Comparison of ENCODE assay signal across 8 mouse cellular contexts in genomic region chr11:97988530-97989096, GRCm38 (mm10). TPM values are rescaled to one million over a fixed set of nuclear protein-coding genes. Genes with fewer than 3 reads are reported as not detected.
DNase-seq lines count a peak whose midpoint lies in the region; ATAC-seq lines count a peak whose summit lies in the region.

No protein-coding gene starts in this region.

- H3K9ac ChIP-seq in intestine, embryonic 15.5 days: peak overlapping the region; percentile 80

- intact Hi-C loops in gastrocnemius, postnatal 36 days (cut with DNase I): loop anchor here (2.0 kb wide), 1 partner anchor 192 kb away; no protein-coding TSS in a partner anchor
- intact Hi-C loops in left cerebral cortex, postnatal 25 days (cut with DNase I): loop anchor here (2.0 kb wide), 1 partner anchor 190 kb away; the partner anchor contains the start of gene Lasp1

- under 1% methylated on average over 26 of the region's 26 CpGs for WGBS in intestine, embryonic 15.5 days

- no peaks in the 10 kb centered on the region for H3K36me3 ChIP-seq in intestine, embryonic 15.5 days

- peaks cover 21% of the 10 kb centered on the region for H3K27me3 ChIP-seq in intestine, embryonic 15.5 days (replicated peaks)

- peak overlapping the region; percentile 86 for H3K27ac ChIP-seq in intestine, embryonic 15.5 days

- H3K4me1 ChIP-seq in intestine, embryonic 15.5 days (replicated peaks): peaks cover 15% of the 10 kb centered on the region; the same call in 1 of the 2 replicates

- H3K9me3 ChIP-seq in intestine, embryonic 15.5 days: no peaks in the 10 kb centered on the region

- peak; percentile 89 for ATAC-seq in intestine, embryonic 15.5 days

- H3K4me2 ChIP-seq in intestine, embryonic 15.5 days (replicated peaks): peak overlapping the region; percentile 75

- peak overlapping the region; percentile 70 for H3K4me3 ChIP-seq in intestine, embryonic 15.5 days (replicated peaks)

- DNase-seq in adrenal gland, postnatal 10 days: peak; percentile 92
- DNase-seq in embryo, embryonic 11.5 days (ENCODE audit: low read depth, low spot score): peak; percentile 80
- DNase-seq in gastrocnemius, postnatal 36 days: peak; percentile 85 to 89
- DNase-seq in left cerebral cortex, postnatal 25 days (ENCODE audit: low spot score in 2 of 2): peak; percentile 87 to 95
- peak; percentile 88 for DNase-seq in mesoderm, embryonic 11.5 days (ENCODE audit: low read depth, low spot score)
- peak; percentile 83 for DNase-seq in right cerebral cortex, postnatal 25 days
- peak; percentile 90 for DNase-seq in yolk sac, embryonic 10.5 days (ENCODE audit: low spot score)

RNA-seq across cellular contexts. Expression of gene Plxdc1, which starts 2.4 kb away (rescaled TPM):
- 1 to 10 TPM; 3.4 to 7.2 TPM for total RNA-seq in adrenal gland, postnatal 10 days (2021)
- 1 to 10 TPM; 2.8 to 3.7 TPM for total RNA-seq in gastrocnemius, postnatal 36 days (2021)
- polyA plus RNA-seq in intestine, embryonic 15.5 days (2015; fragmentation: Nextera tagmentation; extraction: Ambion mirVana): 0.47 and 0.49 TPM in 2 replicates
- total RNA-seq in left cerebral cortex, postnatal 25 days (2021): 10 to 100 TPM; 22.0 to 22.4 TPM

RNA-seq across cellular contexts. Expression of gene Arl5c, which starts 7.4 kb away (rescaled TPM):
- total RNA-seq in adrenal gland, postnatal 10 days (2021): 1 to 10 TPM; 3.1 to 3.8 TPM
- under 1 TPM; 0.32 to 0.79 TPM for total RNA-seq in gastrocnemius, postnatal 36 days (2021)
- 7.6 and 11.8 TPM in 2 replicates for polyA plus RNA-seq in intestine, embryonic 15.5 days (2015; fragmentation: Nextera tagmentation; extraction: Ambion mirVana)
- 1 to 10 TPM in 1 of 2 experiments, under 1 TPM in 1; 0.89 to 1.7 TPM for total RNA-seq in left cerebral cortex, postnatal 25 days (2021)

RNA-seq across cellular contexts. Expression of gene Cacnb1, which starts 34.2 kb away (rescaled TPM):
- total RNA-seq in adrenal gland, postnatal 10 days (2021): 10 to 100 TPM; 11.7 to 29.3 TPM
- 100 to 1,000 TPM; 215 to 243 TPM for total RNA-seq in gastrocnemius, postnatal 36 days (2021)
- 6.5 and 7.5 TPM in 2 replicates for polyA plus RNA-seq in intestine, embryonic 15.5 days (2015; fragmentation: Nextera tagmentation; extraction: Ambion mirVana)
- 100 to 1,000 TPM; 155 to 167 TPM for total RNA-seq in left cerebral cortex, postnatal 25 days (2021)

RNA-seq across cellular contexts. Expression of gene Rpl19, which starts 37.9 kb away (rescaled TPM):
- total RNA-seq in adrenal gland, postnatal 10 days (2021): 1,000 to 10,000 TPM; 1,275 to 1,278 TPM
- 100 to 1,000 TPM; 368 to 452 TPM for total RNA-seq in gastrocnemius, postnatal 36 days (2021)
- 1,063 and 1,131 TPM in 2 replicates for polyA plus RNA-seq in intestine, embryonic 15.5 days (2015; fragmentation: Nextera tagmentation; extraction: Ambion mirVana)
- total RNA-seq in left cerebral cortex, postnatal 25 days (2021): 100 to 1,000 TPM; 560 to 589 TPM

Comparison
In these comparisons a context has a peak if more than half of its experiments do, and no peak if none do; other contexts are left out.
1. Peak in every context shown above with its lines: DNase-seq, ATAC-seq, H3K4me3 ChIP-seq and H3K27ac ChIP-seq.
2. RNA of gene Cacnb1, which starts 34.2 kb away (total RNA-seq): 215 to 243 TPM in gastrocnemius, postnatal 36 days and 155 to 167 TPM in left cerebral cortex, postnatal 25 days; 11.7 to 29.3 TPM in adrenal gland, postnatal 10 days; every median in the first group is over 4 times any median in the second.